Mouse (Mus musculus): ENCODE results near the gene Xrn1. TPM values are rescaled to one million over a fixed set of nuclear protein-coding genes. Genes with fewer than 3 reads are reported as not detected.
"Not testable (repeated sequence)": the region's sequence is repeated elsewhere in the genome, so short reads cannot be mapped to it uniquely, and the experiment has no call there.

Xrn1 gene
- 0.77 and 1.8 TPM in 2 replicates for polyA plus RNA-seq (2012; rRNA removed)

GRCm38 (mm10) chr9:95954585-95955461 is at the start of gene Xrn1:
Xrn1 (plus strand) TSS chr9:95954760.
- Histone ChIP-seq H3K4me1 (ENCODE audit: control insufficient read depth, insufficient read depth, insufficient read length, low read length) (peaks cover 10% of the 10 kb centered on the region; the same call in 1 of the 2 replicates), H3K36me3 (ENCODE audit: control insufficient read depth, insufficient read depth, low read length) (0 out of 2 replicates have a peak, but pooled peaks cover 1% of the 10 kb centered on the region), H3K27ac (ENCODE audit: insufficient read depth, low read depth, low read length) (peak within 1 kb of the TSS; percentile 74), H3K4me3 (ENCODE audit: low read depth, low read length) (peak within 1 kb of the TSS; percentile 88), H3K27me3 (ENCODE audit: control insufficient read depth, insufficient read depth, low read length) (no peaks in the 10 kb centered on the region)
- WGBS, result under 1% methylated on average over 57 of the region's 57 CpGs
- 0 out of 2 replicates have a peak, but pooled peaks have one; percentile 9 for TF ChIP-seq CTCF (IDR thresholded peaks at IDR 0.05; ENCODE audit: extremely low read depth, insufficient read length, insufficient replicate concordance, low read depth, low read length)
- TF ChIP-seq POLR2A (IDR thresholded peaks at IDR 0.05; ENCODE audit: low read depth, low read length), result peak; percentile 57

DNA sequence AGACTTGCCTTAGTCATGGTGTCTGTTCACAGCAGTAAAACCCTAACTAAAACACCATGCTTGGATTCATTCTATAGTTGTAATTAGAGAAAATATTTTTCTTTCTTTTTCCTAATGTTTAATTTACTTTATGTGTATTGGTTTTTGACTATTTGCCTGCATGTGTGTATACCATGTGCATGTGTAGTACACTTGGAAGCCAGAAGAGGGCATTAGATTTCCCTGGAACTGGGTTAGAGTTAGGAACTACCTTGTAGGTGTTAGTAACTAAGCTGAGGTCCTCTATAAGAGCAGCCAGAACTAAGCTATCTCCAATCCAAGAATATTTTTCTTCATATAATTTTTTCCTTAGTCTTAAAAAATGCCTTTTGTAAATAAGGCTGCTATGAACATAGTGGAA is 21.7 kb upstream of the Xrn1 start:
- no peak overlapping the region for H3K27ac ChIP-seq (ENCODE audit: insufficient read depth, low read depth, low read length)
- H3K36me3 ChIP-seq (ENCODE audit: control insufficient read depth, insufficient read depth, low read length), result peaks cover 6% of the 10 kb centered on the region; the same call in 1 of the 2 replicates
- H3K27me3 ChIP-seq (ENCODE audit: control insufficient read depth, insufficient read depth, low read length), result no peaks in the 10 kb centered on the region
- TF ChIP-seq POLR2A (IDR thresholded peaks at IDR 0.05; ENCODE audit: low read depth, low read length) (no peak), CTCF (IDR thresholded peaks at IDR 0.05; ENCODE audit: extremely low read depth, insufficient read length, insufficient replicate concordance, low read depth, low read length) (no peak)
- H3K4me3 ChIP-seq (ENCODE audit: low read depth, low read length), result no peak overlapping the region
- H3K4me1 ChIP-seq (ENCODE audit: control insufficient read depth, insufficient read depth, insufficient read length, low read length), result no peaks in the 10 kb centered on the region

- no peak overlapping the region for H3K4me3 ChIP-seq (ENCODE audit: low read depth, low read length)
- no peaks in the 10 kb centered on the region for H3K27me3 ChIP-seq (ENCODE audit: control insufficient read depth, insufficient read depth, low read length)
- no peak overlapping the region for H3K27ac ChIP-seq (ENCODE audit: insufficient read depth, low read depth, low read length)
- H3K4me1 ChIP-seq (ENCODE audit: control insufficient read depth, insufficient read depth, insufficient read length, low read length), result no peaks in the 10 kb centered on the region; the same call in 1 of the 2 replicates
- TF ChIP-seq POLR2A (IDR thresholded peaks at IDR 0.05; ENCODE audit: low read depth, low read length) (no peak), CTCF (IDR thresholded peaks at IDR 0.05; ENCODE audit: extremely low read depth, insufficient read length, insufficient replicate concordance, low read depth, low read length) (no peak)
- 71% methylated on average over 4 of the region's 4 CpGs for WGBS
- H3K36me3 ChIP-seq (ENCODE audit: control insufficient read depth, insufficient read depth, low read length), result 0 out of 2 replicates have a peak, but pooled peaks cover 1% of the 10 kb centered on the region
Measured at GRCm38 (mm10) chr9:95953658-95954057, 902 bp upstream of the Xrn1 start.

DNA sequence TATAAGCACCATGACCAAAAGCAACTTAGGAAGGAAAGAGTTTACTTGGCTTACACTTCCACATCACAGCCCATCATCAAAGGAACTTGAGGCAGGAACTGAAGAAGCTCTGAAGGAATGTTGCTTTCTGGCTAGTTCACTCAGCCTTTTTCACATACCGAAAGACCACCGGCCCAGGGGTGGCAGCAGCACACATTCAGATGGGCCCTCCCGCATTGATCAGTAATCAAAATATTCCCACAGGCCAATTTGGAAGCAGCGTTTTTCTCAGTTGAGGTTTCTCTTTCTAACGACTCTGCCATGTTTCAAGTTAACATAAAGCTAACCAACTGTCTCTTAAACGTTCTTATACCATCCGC is 355 bp upstream of the Xrn1 start:
- H3K36me3 ChIP-seq (ENCODE audit: control insufficient read depth, insufficient read depth, low read length), result 0 out of 2 replicates have a peak, but pooled peaks cover 1% of the 10 kb centered on the region
- H3K4me3 ChIP-seq (ENCODE audit: low read depth, low read length), result peak overlapping the region; percentile 88
- under 1% methylated on average over 7 of the region's 7 CpGs for WGBS
- TF ChIP-seq POLR2A (IDR thresholded peaks at IDR 0.05; ENCODE audit: low read depth, low read length), result no peak
- TF ChIP-seq CTCF (IDR thresholded peaks at IDR 0.05; ENCODE audit: extremely low read depth, insufficient read length, insufficient replicate concordance, low read depth, low read length), result no peak
- H3K4me1 ChIP-seq (ENCODE audit: control insufficient read depth, insufficient read depth, insufficient read length, low read length), result peaks cover 4% of the 10 kb centered on the region; the same call in 1 of the 2 replicates
- H3K27ac ChIP-seq (ENCODE audit: insufficient read depth, low read depth, low read length), result peak overlapping the region; percentile 4; the same call in 1 of the 2 replicates
- no peaks in the 10 kb centered on the region for H3K27me3 ChIP-seq (ENCODE audit: control insufficient read depth, insufficient read depth, low read length)

DNA sequence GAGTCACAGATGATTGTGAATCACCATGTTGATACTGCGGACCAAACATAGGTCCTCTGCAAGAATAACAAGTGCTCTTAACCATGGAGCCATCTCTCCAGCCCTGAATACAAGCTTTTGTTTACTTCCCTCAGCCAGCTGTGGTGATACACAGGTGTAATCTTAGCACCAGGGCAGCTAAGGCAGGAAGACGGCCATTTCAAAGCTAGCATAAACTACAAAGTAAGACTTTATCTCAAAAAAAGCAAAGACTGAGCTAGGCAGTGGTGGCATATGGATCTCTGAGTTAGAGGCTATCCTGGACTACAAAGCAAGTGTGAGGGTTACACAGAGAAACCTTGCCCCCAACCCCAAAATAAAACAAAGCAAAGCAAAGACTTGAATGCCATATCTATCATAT is 3.1 kb downstream of the Xrn1 start:
- H3K4me1 ChIP-seq (ENCODE audit: control insufficient read depth, insufficient read depth, insufficient read length, low read length), result peaks cover 12% of the 10 kb centered on the region; the same call in 1 of the 2 replicates
- H3K27me3 ChIP-seq (ENCODE audit: control insufficient read depth, insufficient read depth, low read length), result no peaks in the 10 kb centered on the region
- TF ChIP-seq POLR2A (IDR thresholded peaks at IDR 0.05; ENCODE audit: low read depth, low read length) (no peak), CTCF (IDR thresholded peaks at IDR 0.05; ENCODE audit: extremely low read depth, insufficient read length, insufficient replicate concordance, low read depth, low read length) (no peak)
- no peak overlapping the region for H3K4me3 ChIP-seq (ENCODE audit: low read depth, low read length)
- WGBS, result 79% methylated on average over 2 of the region's 2 CpGs
- 0 out of 2 replicates have a peak overlapping the region, but pooled peaks have one; percentile 39 for H3K27ac ChIP-seq (ENCODE audit: insufficient read depth, low read depth, low read length)
- no peaks in the 10 kb centered on the region for H3K36me3 ChIP-seq (ENCODE audit: control insufficient read depth, insufficient read depth, low read length)

DNA sequence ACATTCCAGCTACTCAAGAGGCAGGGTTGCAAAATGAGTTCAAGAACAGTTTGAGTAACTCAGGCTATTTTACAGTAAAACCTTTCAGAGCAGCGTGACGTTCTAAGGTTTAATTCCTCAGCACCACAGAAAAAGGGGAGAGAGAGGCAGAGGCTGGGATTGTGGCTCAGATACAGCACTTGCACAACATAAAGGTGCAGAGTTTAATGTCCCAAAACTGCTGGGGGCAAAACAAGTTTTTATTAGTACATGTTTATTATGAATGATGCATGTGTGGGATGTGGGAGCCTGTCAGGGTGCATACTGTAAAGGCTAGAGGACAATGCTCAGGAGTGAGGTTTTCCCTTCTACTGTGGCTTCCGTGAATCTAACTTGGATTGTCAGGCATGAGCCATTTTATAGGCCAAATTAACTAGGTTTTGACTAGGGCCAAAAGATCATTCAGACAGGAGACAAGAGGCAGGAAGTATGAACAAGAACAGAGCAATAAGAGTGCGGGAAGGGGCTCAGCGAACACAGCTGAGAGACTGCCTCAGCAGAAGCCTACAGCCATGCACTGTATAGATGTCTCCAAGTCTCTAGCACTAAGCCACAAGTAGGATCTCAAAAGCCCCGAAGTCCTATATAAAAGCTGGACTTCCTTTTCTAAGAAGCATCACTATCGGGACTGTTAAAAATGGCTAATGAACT is 3.6 kb downstream of the Xrn1 start:
- H3K27ac ChIP-seq (ENCODE audit: insufficient read depth, low read depth, low read length), result peak overlapping the region; percentile 39; the same call in 1 of the 2 replicates
- 83% methylated on average over 7 of the region's 7 CpGs for WGBS
- H3K27me3 ChIP-seq (ENCODE audit: control insufficient read depth, insufficient read depth, low read length), result no peaks in the 10 kb centered on the region
- peaks cover 12% of the 10 kb centered on the region; the same call in 1 of the 2 replicates for H3K4me1 ChIP-seq (ENCODE audit: control insufficient read depth, insufficient read depth, insufficient read length, low read length)
- H3K36me3 ChIP-seq (ENCODE audit: control insufficient read depth, insufficient read depth, low read length), result no peaks in the 10 kb centered on the region; the same call in 1 of the 2 replicates
- TF ChIP-seq CTCF (IDR thresholded peaks at IDR 0.05; ENCODE audit: extremely low read depth, insufficient read length, insufficient replicate concordance, low read depth, low read length), result no peak
- no peak for TF ChIP-seq POLR2A (IDR thresholded peaks at IDR 0.05; ENCODE audit: low read depth, low read length)
- no peak overlapping the region for H3K4me3 ChIP-seq (ENCODE audit: low read depth, low read length)

GRCm38 (mm10) chr9:95958731-95959105 is 4.2 kb downstream of the Xrn1 start:
- H3K4me3 ChIP-seq (ENCODE audit: low read depth, low read length); H3K27me3 ChIP-seq (ENCODE audit: control insufficient read depth, insufficient read depth, low read length); H3K36me3 ChIP-seq (ENCODE audit: control insufficient read depth, insufficient read depth, low read length): not testable (repeated sequence)
- H3K27ac ChIP-seq (ENCODE audit: insufficient read depth, low read depth, low read length), result 0 out of 2 replicates have a peak overlapping the region, but pooled peaks have one; percentile 0
- H3K4me1 ChIP-seq (ENCODE audit: control insufficient read depth, insufficient read depth, insufficient read length, low read length), result peaks cover 12% of the 10 kb centered on the region; the same call in 1 of the 2 replicates
- 33% methylated on average over 2 of the region's 2 CpGs for WGBS

Data from small intestine, adult 2 months (tissue).